Mouse (Mus musculus): ENCODE data around the gene 2700081O15Rik. TPM values are rescaled to one million over a fixed set of nuclear protein-coding genes. Genes with fewer than 3 reads are reported as not detected.
"Not testable (repeated sequence)": the region's sequence is repeated elsewhere in the genome, so short reads cannot be mapped to it uniquely, and the experiment has no call there.

The 2700081O15Rik gene
- polyA plus RNA-seq, 1 experiment from 2014 or later = 11.4 TPM

DNA sequence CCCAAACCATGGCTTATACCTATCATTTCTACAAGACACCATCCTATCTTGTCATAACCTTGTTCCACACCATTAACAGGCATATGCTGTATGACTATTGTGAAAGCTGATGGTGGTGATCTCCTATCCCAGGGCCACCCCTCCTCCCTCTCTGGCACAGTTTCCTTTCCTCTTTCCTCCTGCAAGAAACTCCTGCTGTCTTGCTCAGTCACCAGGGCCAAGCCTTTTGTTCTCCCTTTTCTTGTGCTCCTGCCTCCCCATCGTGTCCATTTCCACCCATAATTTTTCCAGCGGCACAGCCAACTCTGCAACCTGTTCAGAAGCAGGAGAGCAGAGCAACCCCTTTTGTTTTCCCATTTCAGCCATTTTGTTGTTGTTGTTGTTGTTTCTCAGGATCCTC is 31.4 kb upstream of the 2700081O15Rik start:
- DNase-seq (ENCODE audit: low spot score) = no peak
- Histone ChIP-seq H3K4me3 (ENCODE audit: low read depth, low read length) (no peak overlapping the region), H3K9ac (replicated peaks; ENCODE audit: low read length) (no peak overlapping the region), H3K27me3 (ENCODE audit: control insufficient read depth, insufficient read depth, low read length) (no peaks in the 10 kb centered on the region), H3K4me1 (ENCODE audit: control insufficient read depth, insufficient read depth, low read length) (no peaks in the 10 kb centered on the region), H3K36me3 (replicated peaks; ENCODE audit: control insufficient read depth, insufficient read depth, low read depth, low read length) (no peaks in the 10 kb centered on the region), H3K9me3 (replicated peaks; ENCODE audit: control insufficient read depth, low read length) (no peaks in the 10 kb centered on the region), H3K4me2 (ENCODE audit: low read depth, low read length) (no peak overlapping the region), H3K27ac (replicated peaks; ENCODE audit: low read depth, low read length) (no peak overlapping the region)
- 65% methylated on average over 2 of the region's 2 CpGs for WGBS
- no peak for ATAC-seq (replicated peaks; ENCODE audit: insufficient number of reproducible peaks, low FRiP score, low TSS enrichment, low read depth)

GRCm38 (mm10) chr19:7388488-7388887 is 28.9 kb upstream of the 2700081O15Rik start:
- Histone ChIP-seq H3K36me3 (replicated peaks; ENCODE audit: control insufficient read depth, insufficient read depth, low read depth, low read length) (no peaks in the 10 kb centered on the region), H3K4me1 (ENCODE audit: control insufficient read depth, insufficient read depth, low read length) (no peaks in the 10 kb centered on the region), H3K9me3 (replicated peaks; ENCODE audit: control insufficient read depth, low read length) (no peaks in the 10 kb centered on the region), H3K4me2 (ENCODE audit: low read depth, low read length) (no peak overlapping the region), H3K4me3 (ENCODE audit: low read depth, low read length) (no peak overlapping the region), H3K27me3 (ENCODE audit: control insufficient read depth, insufficient read depth, low read length) (no peaks in the 10 kb centered on the region), H3K27ac (replicated peaks; ENCODE audit: low read depth, low read length) (no peak overlapping the region), H3K9ac (replicated peaks; ENCODE audit: low read length) (no peak overlapping the region)
- ATAC-seq (replicated peaks; ENCODE audit: insufficient number of reproducible peaks, low FRiP score, low TSS enrichment, low read depth) (no peak), DNase-seq (ENCODE audit: low spot score) (no peak)
- WGBS = 79% methylated on average over 6 of the region's 6 CpGs

DNA sequence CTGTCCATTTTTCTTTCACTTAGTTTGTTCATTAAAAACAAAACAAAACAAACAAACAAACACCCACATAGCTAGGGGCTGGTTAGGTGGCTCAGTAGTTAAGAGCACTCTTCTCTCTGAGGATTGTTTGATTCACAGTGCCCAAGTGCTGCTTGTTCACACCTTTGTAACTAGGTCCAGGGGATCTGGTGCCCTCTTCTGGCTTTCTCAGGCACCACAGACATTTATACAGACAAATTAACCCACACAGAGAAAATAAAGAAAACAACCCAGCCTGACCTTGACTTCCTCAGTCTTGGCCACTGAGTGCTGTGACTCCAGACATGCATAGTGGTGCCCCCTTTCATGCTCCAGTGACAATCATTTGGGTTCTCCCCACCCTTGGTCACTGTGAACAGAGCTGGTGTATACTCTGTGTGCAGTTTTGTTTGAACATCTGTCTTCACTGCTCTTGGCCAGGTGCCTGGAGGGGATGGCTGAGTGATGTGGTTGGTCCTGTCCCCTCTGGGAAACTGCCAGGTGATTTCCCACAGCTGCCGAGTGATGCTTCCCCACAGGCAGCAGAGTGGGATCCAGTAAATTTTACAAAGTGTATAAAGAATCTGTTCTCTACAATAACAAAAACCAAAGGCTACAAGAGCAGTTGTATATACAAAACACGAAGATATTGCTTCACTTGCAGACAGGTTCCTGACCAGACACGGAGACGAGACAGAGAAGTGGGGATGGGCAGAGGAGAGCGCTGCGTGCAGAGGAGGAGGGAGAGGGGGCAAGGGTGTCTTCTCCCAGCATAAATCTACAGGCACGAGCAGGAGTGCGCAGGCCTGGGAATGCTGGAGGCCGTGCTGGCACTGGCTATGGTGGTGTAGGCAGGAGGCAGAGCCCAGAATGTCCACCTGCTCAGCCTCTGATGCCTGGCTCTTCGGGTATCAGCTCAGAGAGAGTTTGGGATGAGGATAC is 20.3 kb upstream of the 2700081O15Rik start:
- H3K4me3 ChIP-seq (ENCODE audit: low read depth, low read length); H3K27ac ChIP-seq (replicated peaks; ENCODE audit: low read depth, low read length); H3K9me3 ChIP-seq (replicated peaks; ENCODE audit: control insufficient read depth, low read length); H3K9ac ChIP-seq (replicated peaks; ENCODE audit: low read length); ATAC-seq (replicated peaks; ENCODE audit: insufficient number of reproducible peaks, low FRiP score, low TSS enrichment, low read depth); H3K4me2 ChIP-seq (ENCODE audit: low read depth, low read length); H3K4me1 ChIP-seq (ENCODE audit: control insufficient read depth, insufficient read depth, low read length); H3K27me3 ChIP-seq (ENCODE audit: control insufficient read depth, insufficient read depth, low read length); H3K36me3 ChIP-seq (replicated peaks; ENCODE audit: control insufficient read depth, insufficient read depth, low read depth, low read length); DNase-seq (ENCODE audit: low spot score): not testable (repeated sequence)
- 79% methylated on average over 9 of the region's 10 CpGs for WGBS

DNA sequence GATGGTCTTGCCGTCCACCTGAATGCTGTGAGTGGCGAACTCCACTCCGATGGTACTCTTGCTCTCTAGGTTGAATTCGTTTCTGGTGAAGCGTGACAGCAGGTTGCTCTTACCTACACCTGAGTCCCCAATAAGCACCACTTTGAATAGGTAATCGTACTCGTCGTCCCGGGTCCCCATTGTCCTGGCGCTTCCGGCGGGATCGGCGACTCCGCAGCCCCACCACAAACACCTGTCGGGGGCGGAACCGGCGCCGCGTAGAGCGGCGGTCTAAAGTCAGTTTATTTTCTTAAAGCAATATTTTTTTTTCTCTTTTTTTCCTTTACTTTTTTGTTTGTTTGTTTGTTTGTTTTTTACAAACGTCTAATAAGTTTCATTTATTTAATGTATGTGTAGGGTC is 18.5 kb upstream of the 2700081O15Rik start:
- not testable (repeated sequence) for H3K27ac ChIP-seq (replicated peaks; ENCODE audit: low read depth, low read length); H3K36me3 ChIP-seq (replicated peaks; ENCODE audit: control insufficient read depth, insufficient read depth, low read depth, low read length); H3K4me3 ChIP-seq (ENCODE audit: low read depth, low read length); DNase-seq (ENCODE audit: low spot score); H3K9me3 ChIP-seq (replicated peaks; ENCODE audit: control insufficient read depth, low read length); ATAC-seq (replicated peaks; ENCODE audit: insufficient number of reproducible peaks, low FRiP score, low TSS enrichment, low read depth); H3K4me2 ChIP-seq (ENCODE audit: low read depth, low read length); H3K4me1 ChIP-seq (ENCODE audit: control insufficient read depth, insufficient read depth, low read length); H3K27me3 ChIP-seq (ENCODE audit: control insufficient read depth, insufficient read depth, low read length); H3K9ac ChIP-seq (replicated peaks; ENCODE audit: low read length)
- 34% methylated on average over 24 of the region's 24 CpGs for WGBS

GRCm38 (mm10) chr19:7400635-7401034 is 16.8 kb upstream of the 2700081O15Rik start:
- H3K4me2 ChIP-seq (ENCODE audit: low read depth, low read length) = no peak overlapping the region
- H3K4me1 ChIP-seq (ENCODE audit: control insufficient read depth, insufficient read depth, low read length) = no peaks in the 10 kb centered on the region
- no peak overlapping the region for H3K27ac ChIP-seq (replicated peaks; ENCODE audit: low read depth, low read length)
- H3K27me3 ChIP-seq (ENCODE audit: control insufficient read depth, insufficient read depth, low read length) = no peaks in the 10 kb centered on the region
- H3K9me3 ChIP-seq (replicated peaks; ENCODE audit: control insufficient read depth, low read length) = no peaks in the 10 kb centered on the region
- H3K9ac ChIP-seq (replicated peaks; ENCODE audit: low read length) = no peak overlapping the region
- H3K36me3 ChIP-seq (replicated peaks; ENCODE audit: control insufficient read depth, insufficient read depth, low read depth, low read length) = no peaks in the 10 kb centered on the region
- ATAC-seq (replicated peaks; ENCODE audit: insufficient number of reproducible peaks, low FRiP score, low TSS enrichment, low read depth) (no peak), DNase-seq (ENCODE audit: low spot score) (peak; percentile 14)
- 60% methylated on average over 11 of the region's 11 CpGs for WGBS
- no peak overlapping the region for H3K4me3 ChIP-seq (ENCODE audit: low read depth, low read length)

- Histone ChIP-seq H3K4me2 (ENCODE audit: low read depth, low read length) (no peak overlapping the region), H3K9me3 (replicated peaks; ENCODE audit: control insufficient read depth, low read length) (no peaks in the 10 kb centered on the region), H3K27me3 (ENCODE audit: control insufficient read depth, insufficient read depth, low read length) (no peaks in the 10 kb centered on the region), H3K9ac (replicated peaks; ENCODE audit: low read length) (no peak overlapping the region), H3K36me3 (replicated peaks; ENCODE audit: control insufficient read depth, insufficient read depth, low read depth, low read length) (no peaks in the 10 kb centered on the region), H3K4me3 (ENCODE audit: low read depth, low read length) (no peak overlapping the region), H3K4me1 (ENCODE audit: control insufficient read depth, insufficient read depth, low read length) (no peaks in the 10 kb centered on the region), H3K27ac (replicated peaks; ENCODE audit: low read depth, low read length) (no peak overlapping the region)
- no peak for DNase-seq (ENCODE audit: low spot score)
- ATAC-seq (replicated peaks; ENCODE audit: insufficient number of reproducible peaks, low FRiP score, low TSS enrichment, low read depth) = no peak
- 87% methylated on average over 9 of the region's 9 CpGs for WGBS
Measured at GRCm38 (mm10) chr19:7404623-7405229, 12.7 kb upstream of the 2700081O15Rik start.

GRCm38 (mm10) chr19:7412361-7412760 is 5.1 kb upstream of the 2700081O15Rik start:
- no peak overlapping the region for H3K27ac ChIP-seq (replicated peaks; ENCODE audit: low read depth, low read length)
- no peaks in the 10 kb centered on the region for H3K27me3 ChIP-seq (ENCODE audit: control insufficient read depth, insufficient read depth, low read length)
- H3K4me1 ChIP-seq (ENCODE audit: control insufficient read depth, insufficient read depth, low read length) = no peaks in the 10 kb centered on the region; the same call in 1 of the 2 replicates
- ATAC-seq (replicated peaks; ENCODE audit: insufficient number of reproducible peaks, low FRiP score, low TSS enrichment, low read depth) (no peak), DNase-seq (ENCODE audit: low spot score) (no peak)
- no peak overlapping the region for H3K4me3 ChIP-seq (ENCODE audit: low read depth, low read length)
- no peak overlapping the region for H3K9ac ChIP-seq (replicated peaks; ENCODE audit: low read length)
- no peaks in the 10 kb centered on the region for H3K36me3 ChIP-seq (replicated peaks; ENCODE audit: control insufficient read depth, insufficient read depth, low read depth, low read length)
- H3K4me2 ChIP-seq (ENCODE audit: low read depth, low read length) = no peak overlapping the region
- WGBS = 51% methylated on average over 2 of the region's 2 CpGs
- no peaks in the 10 kb centered on the region for H3K9me3 ChIP-seq (replicated peaks; ENCODE audit: control insufficient read depth, low read length)

Data from embryonic facial prominence, embryonic 11.5 days (tissue).